Mouse (Mus musculus): Measurements from ENCODE around the gene Ube3a. TPM values are rescaled to one million over a fixed set of nuclear protein-coding genes. Genes with fewer than 3 reads are reported as not detected.
A peak's percentile ranks its signal among the peaks of the same experiment; 100 is the strongest.

Gene Ube3a
- polyA plus RNA-seq (2014; fragmentation: Nextera tagmentation; extraction: Ambion mirVana): 101 and 139 TPM in 2 replicates

GRCm38 (mm10) chr7:59228045-59228865, at the start of gene Ube3a:
Gene Ube3a (plus strand): TSS chr7:59228750.
- under 1% methylated on average over 34 of the region's 50 CpGs for WGBS
- H3K4me3 ChIP-seq (ENCODE audit: low read length): peak within 1 kb of the TSS; percentile 90
- H3K9ac ChIP-seq (ENCODE audit: low read depth, low read length): peak within 1 kb of the TSS; percentile 94
- no peaks in the 10 kb centered on the region for H3K27me3 ChIP-seq (ENCODE audit: control insufficient read depth, insufficient read depth, low read length)
- peak within 1 kb of the TSS; percentile 98 for H3K27ac ChIP-seq (ENCODE audit: low read depth, low read length)
- no peaks in the 10 kb centered on the region for H3K36me3 ChIP-seq (ENCODE audit: control insufficient read depth, insufficient read depth, low read length)
- no peaks in the 10 kb centered on the region for H3K9me3 ChIP-seq (ENCODE audit: control insufficient read depth, low read length)
- H3K4me2 ChIP-seq (replicated peaks; ENCODE audit: low read depth, low read length): peak within 1 kb of the TSS; percentile 67
- ATAC-seq (ENCODE audit: low FRiP score, low TSS enrichment): peak; percentile 98
- peaks cover 10% of the 10 kb centered on the region; the same call in 1 of the 2 replicates for H3K4me1 ChIP-seq (ENCODE audit: control insufficient read depth, insufficient read depth, low read length)

- Histone ChIP-seq H3K9ac (ENCODE audit: low read depth, low read length) (no peak overlapping the region), H3K4me1 (ENCODE audit: control insufficient read depth, insufficient read depth, low read length) (no peaks in the 10 kb centered on the region), H3K36me3 (ENCODE audit: control insufficient read depth, insufficient read depth, low read length) (no peaks in the 10 kb centered on the region), H3K9me3 (ENCODE audit: control insufficient read depth, low read length) (no peaks in the 10 kb centered on the region), H3K4me2 (replicated peaks; ENCODE audit: low read depth, low read length) (no peak overlapping the region), H3K27ac (ENCODE audit: low read depth, low read length) (no peak overlapping the region), H3K4me3 (ENCODE audit: low read length) (no peak overlapping the region), H3K27me3 (ENCODE audit: control insufficient read depth, insufficient read depth, low read length) (no peaks in the 10 kb centered on the region)
- ATAC-seq (ENCODE audit: low FRiP score, low TSS enrichment): no peak
Observed at GRCm38 (mm10) chr7:59192831-59193230, 35.7 kb upstream of the Ube3a start.

GRCm38 (mm10) chr7:59214911-59215310, 13.6 kb upstream of the Ube3a start:
- H3K4me2 ChIP-seq (replicated peaks; ENCODE audit: low read depth, low read length): no peak overlapping the region
- WGBS: 74% methylated on average over 1 of the region's 1 CpGs
- ATAC-seq (ENCODE audit: low FRiP score, low TSS enrichment): no peak

GRCm38 (mm10) chr7:59221244-59221643, 7.3 kb upstream of the Ube3a start:
- Histone ChIP-seq H3K27ac (ENCODE audit: low read depth, low read length) (no peak overlapping the region), H3K4me1 (ENCODE audit: control insufficient read depth, insufficient read depth, low read length) (no peaks in the 10 kb centered on the region), H3K9ac (ENCODE audit: low read depth, low read length) (no peak overlapping the region), H3K9me3 (ENCODE audit: control insufficient read depth, low read length) (no peaks in the 10 kb centered on the region), H3K4me2 (replicated peaks; ENCODE audit: low read depth, low read length) (no peak overlapping the region), H3K4me3 (ENCODE audit: low read length) (no peak overlapping the region), H3K27me3 (ENCODE audit: control insufficient read depth, insufficient read depth, low read length) (no peaks in the 10 kb centered on the region), H3K36me3 (ENCODE audit: control insufficient read depth, insufficient read depth, low read length) (no peaks in the 10 kb centered on the region)
- no peak for ATAC-seq (ENCODE audit: low FRiP score, low TSS enrichment)
- 89% methylated on average over 1 of the region's 1 CpGs for WGBS

More at GRCm38 (mm10) chr7:59214911-59215310, 13.6 kb upstream of the Ube3a start:
- H3K9ac ChIP-seq (ENCODE audit: low read depth, low read length): no peak overlapping the region
- no peak overlapping the region for H3K4me3 ChIP-seq (ENCODE audit: low read length)
- H3K9me3 ChIP-seq (ENCODE audit: control insufficient read depth, low read length): peaks cover 5% of the 10 kb centered on the region; the same call in 1 of the 2 replicates
- no peak overlapping the region for H3K27ac ChIP-seq (ENCODE audit: low read depth, low read length)
- H3K36me3 ChIP-seq (ENCODE audit: control insufficient read depth, insufficient read depth, low read length): no peaks in the 10 kb centered on the region
- no peaks in the 10 kb centered on the region for H3K27me3 ChIP-seq (ENCODE audit: control insufficient read depth, insufficient read depth, low read length)
- no peaks in the 10 kb centered on the region for H3K4me1 ChIP-seq (ENCODE audit: control insufficient read depth, insufficient read depth, low read length)

- Histone ChIP-seq H3K27ac (ENCODE audit: low read depth, low read length) (peak overlapping the region; percentile 98), H3K9me3 (ENCODE audit: control insufficient read depth, low read length) (no peaks in the 10 kb centered on the region)
Observed at GRCm38 (mm10) chr7:59228866-59229182, 274 bp downstream of the Ube3a start.

GRCm38 (mm10) chr7:59229183-59229911, 797 bp downstream of the Ube3a start:
- no peaks in the 10 kb centered on the region for H3K36me3 ChIP-seq (ENCODE audit: control insufficient read depth, insufficient read depth, low read length)
- H3K9ac ChIP-seq (ENCODE audit: low read depth, low read length): peak overlapping the region; percentile 94
- H3K4me3 ChIP-seq (ENCODE audit: low read length): peak overlapping the region; percentile 90
- peak overlapping the region; percentile 67 for H3K4me2 ChIP-seq (replicated peaks; ENCODE audit: low read depth, low read length)
- under 1% methylated on average over 43 of the region's 52 CpGs for WGBS
- H3K27me3 ChIP-seq (ENCODE audit: control insufficient read depth, insufficient read depth, low read length): no peaks in the 10 kb centered on the region
- ATAC-seq (ENCODE audit: low FRiP score, low TSS enrichment): peak; percentile 66
- no peaks in the 10 kb centered on the region for H3K9me3 ChIP-seq (ENCODE audit: control insufficient read depth, low read length)
- H3K4me1 ChIP-seq (ENCODE audit: control insufficient read depth, insufficient read depth, low read length): peaks cover 10% of the 10 kb centered on the region; the same call in 1 of the 2 replicates
- H3K27ac ChIP-seq (ENCODE audit: low read depth, low read length): peak overlapping the region; percentile 98

More at GRCm38 (mm10) chr7:59228866-59229182, 274 bp downstream of the Ube3a start:
- Histone ChIP-seq H3K4me1 (ENCODE audit: control insufficient read depth, insufficient read depth, low read length) (peaks cover 10% of the 10 kb centered on the region; the same call in 1 of the 2 replicates), H3K9ac (ENCODE audit: low read depth, low read length) (peak overlapping the region; percentile 94), H3K4me3 (ENCODE audit: low read length) (peak overlapping the region; percentile 90), H3K27me3 (ENCODE audit: control insufficient read depth, insufficient read depth, low read length) (no peaks in the 10 kb centered on the region), H3K36me3 (ENCODE audit: control insufficient read depth, insufficient read depth, low read length) (no peaks in the 10 kb centered on the region), H3K4me2 (replicated peaks; ENCODE audit: low read depth, low read length) (peak overlapping the region; percentile 67)
- ATAC-seq (ENCODE audit: low FRiP score, low TSS enrichment): peak; percentile 77
- 0% methylated on average over 39 of the region's 39 CpGs for WGBS

GRCm38 (mm10) chr7:59230304-59230703, 1.8 kb downstream of the Ube3a start:
- Histone ChIP-seq H3K4me2 (replicated peaks; ENCODE audit: low read depth, low read length) (peak overlapping the region; percentile 67), H3K9me3 (ENCODE audit: control insufficient read depth, low read length) (no peaks in the 10 kb centered on the region), H3K27ac (ENCODE audit: low read depth, low read length) (no peak overlapping the region), H3K4me1 (ENCODE audit: control insufficient read depth, insufficient read depth, low read length) (peaks cover 10% of the 10 kb centered on the region; the same call in 1 of the 2 replicates), H3K27me3 (ENCODE audit: control insufficient read depth, insufficient read depth, low read length) (no peaks in the 10 kb centered on the region), H3K9ac (ENCODE audit: low read depth, low read length) (peak overlapping the region; percentile 94; the same call in 1 of the 2 replicates), H3K36me3 (ENCODE audit: control insufficient read depth, insufficient read depth, low read length) (no peaks in the 10 kb centered on the region), H3K4me3 (ENCODE audit: low read length) (peak overlapping the region; percentile 90)
- WGBS: 55% methylated on average over 4 of the region's 4 CpGs
- no peak for ATAC-seq (ENCODE audit: low FRiP score, low TSS enrichment)

- Histone ChIP-seq H3K36me3 (ENCODE audit: control insufficient read depth, insufficient read depth, low read length) (no peaks in the 10 kb centered on the region), H3K9me3 (ENCODE audit: control insufficient read depth, low read length) (no peaks in the 10 kb centered on the region), H3K4me1 (ENCODE audit: control insufficient read depth, insufficient read depth, low read length) (peaks cover 10% of the 10 kb centered on the region; the same call in 1 of the 2 replicates), H3K27ac (ENCODE audit: low read depth, low read length) (no peak overlapping the region), H3K4me2 (replicated peaks; ENCODE audit: low read depth, low read length) (peak overlapping the region; percentile 67), H3K4me3 (ENCODE audit: low read length) (peak overlapping the region; percentile 90; the same call in 1 of the 2 replicates), H3K9ac (ENCODE audit: low read depth, low read length) (0 out of 2 replicates have a peak overlapping the region, but pooled peaks have one; percentile 94), H3K27me3 (ENCODE audit: control insufficient read depth, insufficient read depth, low read length) (no peaks in the 10 kb centered on the region)
- ATAC-seq (ENCODE audit: low FRiP score, low TSS enrichment): no peak
- 72% methylated on average over 5 of the region's 5 CpGs for WGBS
Observed at GRCm38 (mm10) chr7:59230768-59231167, 2.2 kb downstream of the Ube3a start.
